Mouse (Mus musculus) heart, postnatal 0 days (tissue): ENCODE measurements at regions not wholly inside any gene's neighbourhood (a gene's known extent, or its start where the extent isn't known, plus 50 kb on each side); places are given as distances from the start of the nearest gene placed in this dataset.

ENCODE experiments used
- CTCF ChIP-seq: IDR thresholded peaks from 2 replicates; pipeline ENCODE4 v1.5.1; 2016; ENCODE audit warnings: antibody characterized with exemption, control low read depth, low read depth
- EP300 ChIP-seq: IDR thresholded peaks from 2 replicates; pipeline ENCODE4 v1.6.1; 2016; ENCODE audit warnings: antibody characterized with exemption, low read depth

DNA sequence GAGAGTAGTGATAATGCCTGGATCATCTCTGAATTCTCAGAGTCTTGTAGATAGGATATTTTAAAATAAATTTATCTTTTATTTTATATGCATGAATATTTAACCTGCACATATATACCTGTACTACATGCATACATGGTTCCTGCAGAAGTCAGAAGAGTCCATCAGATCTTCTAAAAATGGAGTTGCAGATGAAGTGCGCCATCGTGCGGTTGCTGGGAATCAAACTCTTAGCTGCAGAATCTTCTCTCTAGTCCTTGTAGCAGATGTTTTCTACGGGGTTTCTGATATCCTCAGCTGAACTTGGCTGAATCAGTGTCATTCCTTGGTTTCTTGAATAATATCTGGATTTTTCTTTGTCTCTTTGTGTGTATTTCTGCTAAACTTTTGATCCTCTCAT is 74.8 kb upstream of the Fam92a start:
- no peak for TF ChIP-seq EP300
- TF ChIP-seq CTCF = no peak
